Mouse (Mus musculus) stomach, postnatal 0 days (tissue): Measurements from ENCODE around the gene Epb41l2.

Source experiments
- CTCF ChIP-seq: IDR thresholded peaks from 2 replicates; pipeline ENCODE4 v1.5.1; 2016; ENCODE audit warnings: antibody characterized with exemption, low read depth, mild to moderate bottlenecking, moderate library complexity
- EP300 ChIP-seq: optimal IDR thresholded peaks from 2 replicates; pipeline ENCODE3; 2016; ENCODE audit warnings: antibody characterized with exemption

GRCm38 (mm10) chr10:25541097-25541496, 181.5 kb downstream of the Epb41l2 start:
- TF ChIP-seq CTCF, result no peak
- TF ChIP-seq EP300, result no peak
